Mouse (Mus musculus): ENCODE measurements around the gene Ptprg. TPM values are rescaled to one million over a fixed set of nuclear protein-coding genes. Genes with fewer than 3 reads are reported as not detected.

Ptprg gene
- polyA plus RNA-seq, 1 experiment from 2014 or later, result 45.4 TPM

- Histone ChIP-seq H3K4me1 (replicated peaks) (peaks cover 36% of the 10 kb centered on the region), H3K27ac (no peak overlapping the region), H3K27me3 (no peaks in the 10 kb centered on the region), H3K9ac (replicated peaks) (no peak overlapping the region), H3K4me2 (replicated peaks) (no peak overlapping the region), H3K4me3 (replicated peaks) (no peak overlapping the region), H3K36me3 (no peaks in the 10 kb centered on the region), H3K9me3 (no peaks in the 10 kb centered on the region)
- WGBS, result 74% methylated on average over 10 of the region's 10 CpGs
- no peak for ATAC-seq
These were observed 648.9 kb downstream of the Ptprg start for GRCm38 (mm10) chr14:12202214-12202613.

GRCm38 (mm10) chr14:12203081-12203480 lies 649.7 kb downstream of the Ptprg start:
- ATAC-seq, result peak; percentile 48
- Histone ChIP-seq H3K4me1 (replicated peaks) (peaks cover 36% of the 10 kb centered on the region), H3K4me3 (replicated peaks) (no peak overlapping the region), H3K4me2 (replicated peaks) (no peak overlapping the region), H3K27ac (no peak overlapping the region), H3K9me3 (no peaks in the 10 kb centered on the region), H3K27me3 (no peaks in the 10 kb centered on the region), H3K36me3 (no peaks in the 10 kb centered on the region), H3K9ac (replicated peaks) (no peak overlapping the region)
- 55% methylated on average over 7 of the region's 7 CpGs for WGBS

- 70% methylated on average over 2 of the region's 2 CpGs for WGBS
- no peaks in the 10 kb centered on the region for H3K9me3 ChIP-seq
- H3K9ac ChIP-seq (replicated peaks), result no peak overlapping the region
These were observed 652.8 kb downstream of the Ptprg start for GRCm38 (mm10) chr14:12206138-12206537.

GRCm38 (mm10) chr14:12208554-12208953 lies 655.2 kb downstream of the Ptprg start:
- Histone ChIP-seq H3K4me1 (replicated peaks) (0 out of 2 replicates have a peak, but pooled peaks cover 3% of the 10 kb centered on the region), H3K36me3 (peaks cover 29% of the 10 kb centered on the region), H3K27me3 (no peaks in the 10 kb centered on the region), H3K4me2 (replicated peaks) (no peak overlapping the region), H3K4me3 (replicated peaks) (no peak overlapping the region), H3K9me3 (no peaks in the 10 kb centered on the region), H3K27ac (no peak overlapping the region), H3K9ac (replicated peaks) (no peak overlapping the region)
- no peak for ATAC-seq
- WGBS, result 100% methylated on average over 2 of the region's 2 CpGs

More at GRCm38 (mm10) chr14:12206138-12206537, 652.8 kb downstream of the Ptprg start:
- no peak for ATAC-seq
- no peak overlapping the region for H3K27ac ChIP-seq
- H3K4me2 ChIP-seq (replicated peaks), result no peak overlapping the region
- peaks cover 8% of the 10 kb centered on the region for H3K36me3 ChIP-seq
- H3K27me3 ChIP-seq, result no peaks in the 10 kb centered on the region
- no peak overlapping the region for H3K4me3 ChIP-seq (replicated peaks)
- H3K4me1 ChIP-seq (replicated peaks), result peaks cover 16% of the 10 kb centered on the region

GRCm38 (mm10) chr14:12218544-12219150 lies 665.3 kb downstream of the Ptprg start:
- no peak overlapping the region for H3K4me3 ChIP-seq (replicated peaks)
- no peaks in the 10 kb centered on the region for H3K4me1 ChIP-seq (replicated peaks)
- 88% methylated on average over 16 of the region's 16 CpGs for WGBS
- H3K27ac ChIP-seq, result no peak overlapping the region
- no peak overlapping the region for H3K9ac ChIP-seq (replicated peaks)
- H3K4me2 ChIP-seq (replicated peaks), result no peak overlapping the region
- no peaks in the 10 kb centered on the region for H3K27me3 ChIP-seq
- H3K36me3 ChIP-seq, result peaks cover 25% of the 10 kb centered on the region
- H3K9me3 ChIP-seq, result no peaks in the 10 kb centered on the region
- ATAC-seq, result no peak

GRCm38 (mm10) chr14:12219877-12220276 lies 666.5 kb downstream of the Ptprg start:
- Histone ChIP-seq H3K27me3 (no peaks in the 10 kb centered on the region), H3K9ac (replicated peaks) (no peak overlapping the region), H3K4me3 (replicated peaks) (no peak overlapping the region), H3K4me2 (replicated peaks) (no peak overlapping the region), H3K27ac (no peak overlapping the region), H3K4me1 (replicated peaks) (no peaks in the 10 kb centered on the region), H3K36me3 (peaks cover 24% of the 10 kb centered on the region), H3K9me3 (no peaks in the 10 kb centered on the region)
- ATAC-seq, result no peak
- 38% methylated on average over 6 of the region's 6 CpGs for WGBS

- H3K4me1 ChIP-seq (replicated peaks), result no peaks in the 10 kb centered on the region
- no peak overlapping the region for H3K27ac ChIP-seq
- peak; percentile 58; the same call in 1 of the 2 replicates for ATAC-seq
- H3K4me3 ChIP-seq (replicated peaks), result no peak overlapping the region
- no peaks in the 10 kb centered on the region for H3K9me3 ChIP-seq
- H3K27me3 ChIP-seq, result no peaks in the 10 kb centered on the region
- no peak overlapping the region for H3K4me2 ChIP-seq (replicated peaks)
- peaks cover 21% of the 10 kb centered on the region for H3K36me3 ChIP-seq
- H3K9ac ChIP-seq (replicated peaks), result no peak overlapping the region
- WGBS, result 61% methylated on average over 8 of the region's 8 CpGs
These were observed 667.2 kb downstream of the Ptprg start for GRCm38 (mm10) chr14:12220540-12220939.

- peaks cover 28% of the 10 kb centered on the region for H3K36me3 ChIP-seq
- no peak overlapping the region for H3K4me3 ChIP-seq (replicated peaks)
- no peaks in the 10 kb centered on the region for H3K9me3 ChIP-seq
- no peak overlapping the region for H3K27ac ChIP-seq
- H3K4me2 ChIP-seq (replicated peaks), result no peak overlapping the region
- WGBS, result 82% methylated on average over 5 of the region's 5 CpGs
- H3K27me3 ChIP-seq, result no peaks in the 10 kb centered on the region
- no peak for ATAC-seq
- no peak overlapping the region for H3K9ac ChIP-seq (replicated peaks)
- no peaks in the 10 kb centered on the region for H3K4me1 ChIP-seq (replicated peaks)
These were observed 668.2 kb downstream of the Ptprg start for GRCm38 (mm10) chr14:12221571-12221970.

GRCm38 (mm10) chr14:12243726-12244125 lies 690.4 kb downstream of the Ptprg start:
- H3K4me2 ChIP-seq (replicated peaks), result no peak overlapping the region
- no peak overlapping the region for H3K27ac ChIP-seq
- no peak overlapping the region for H3K9ac ChIP-seq (replicated peaks)
- H3K4me1 ChIP-seq (replicated peaks), result no peaks in the 10 kb centered on the region
- 83% methylated on average over 4 of the region's 4 CpGs for WGBS
- no peak overlapping the region for H3K4me3 ChIP-seq (replicated peaks)
- no peak for ATAC-seq
- H3K36me3 ChIP-seq, result peaks cover 9% of the 10 kb centered on the region
- H3K27me3 ChIP-seq, result no peaks in the 10 kb centered on the region
- H3K9me3 ChIP-seq, result no peaks in the 10 kb centered on the region

- H3K9me3 ChIP-seq, result no peaks in the 10 kb centered on the region
- no peak overlapping the region for H3K9ac ChIP-seq (replicated peaks)
- H3K27me3 ChIP-seq, result no peaks in the 10 kb centered on the region
- ATAC-seq, result no peak
- H3K4me3 ChIP-seq (replicated peaks), result no peak overlapping the region
- no peak overlapping the region for H3K27ac ChIP-seq
- H3K36me3 ChIP-seq, result no peaks in the 10 kb centered on the region
- H3K4me2 ChIP-seq (replicated peaks), result no peak overlapping the region
- H3K4me1 ChIP-seq (replicated peaks), result no peaks in the 10 kb centered on the region
- WGBS, result 62% methylated on average over 3 of the region's 3 CpGs
These were observed 722.7 kb downstream of the Ptprg start for GRCm38 (mm10) chr14:12276031-12276430.

GRCm38 (mm10) chr14:12283641-12284040 lies 730.3 kb downstream of the Ptprg start, which contains the start of gene Gm49355:
Gene Gm49355 (plus strand): TSS chr14:12283976.
- ATAC-seq, result peak; percentile 69
- whole genome bisulfite sequencing, result 78% methylated on average over 6 of the region's 6 CpGs
- H3K9ac ChIP-seq (replicated peaks), result peak within 1 kb of the TSS; percentile 84

GRCm38 (mm10) chr14:12284141-12284912 lies 731.0 kb downstream of the Ptprg start, which contains the start of gene 3830406C13Rik:
Gene 3830406C13Rik (plus strand): TSS chr14:12284173.
- WGBS, result 1% methylated on average over 48 of the region's 48 CpGs
- ATAC-seq, result peak; percentile 99
- no peaks in the 10 kb centered on the region for H3K9me3 ChIP-seq
- H3K27ac ChIP-seq, result peak within 1 kb of the TSS; percentile 80
- H3K4me1 ChIP-seq (replicated peaks), result 0 out of 2 replicates have a peak, but pooled peaks cover 4% of the 10 kb centered on the region
- H3K9ac ChIP-seq (replicated peaks), result peak within 1 kb of the TSS; percentile 84
- 0 out of 2 replicates have a peak, but pooled peaks cover 3% of the 10 kb centered on the region for H3K36me3 ChIP-seq
- no peaks in the 10 kb centered on the region for H3K27me3 ChIP-seq
- peak within 1 kb of the TSS; percentile 81 for H3K4me3 ChIP-seq (replicated peaks)
- H3K4me2 ChIP-seq (replicated peaks), result peak within 1 kb of the TSS; percentile 78

More at GRCm38 (mm10) chr14:12283641-12284040, 730.3 kb downstream of the Ptprg start, which contains the start of gene Gm49355:
- H3K9me3 ChIP-seq, result no peaks in the 10 kb centered on the region
- no peaks in the 10 kb centered on the region for H3K36me3 ChIP-seq
- H3K27ac ChIP-seq, result peak within 1 kb of the TSS; percentile 80
- H3K4me3 ChIP-seq (replicated peaks), result peak within 1 kb of the TSS; percentile 81
- H3K4me2 ChIP-seq (replicated peaks), result peak within 1 kb of the TSS; percentile 78
- H3K27me3 ChIP-seq, result no peaks in the 10 kb centered on the region
- H3K4me1 ChIP-seq (replicated peaks), result 0 out of 2 replicates have a peak, but pooled peaks cover 4% of the 10 kb centered on the region
